Mouse (Mus musculus) gastrocnemius, postnatal 4 days (tissue): ENCODE results near the gene Pop5. TPM values are rescaled to one million over a fixed set of nuclear protein-coding genes. Genes with fewer than 3 reads are reported as not detected.

Experiments
- total RNA-seq, 2 experiments: library from RNA; stranded (reverse); gene quantifications; 2 replicates each; pipeline ENCODE4 v1.2.3; 2021

Gene Pop5
- total RNA-seq, 2 experiments from 2014 or later = 20.2 to 25.0 TPM

Other genes with a start within 250 kb of the Pop5 start
- 10 to 100 TPM; 61.2 to 64.0 TPM for gene Sppl3, start 224.7 kb upstream of the Pop5 start, total RNA-seq
- gene Gm10401, start 137.5 kb upstream of the Pop5 start, total RNA-seq = not detected
- gene Acads, start 116.5 kb upstream of the Pop5 start, total RNA-seq = 10 to 100 TPM; 74.6 to 78.1 TPM
- gene Unc119b, start 100.9 kb upstream of the Pop5 start, total RNA-seq = 10 to 100 TPM; 19.9 to 20.3 TPM
- 100 to 1,000 TPM; 198 to 217 TPM for gene Mlec, start 77.7 kb upstream of the Pop5 start, total RNA-seq
- gene Cabp1, start 41.5 kb upstream of the Pop5 start, total RNA-seq = 1 to 10 TPM; 4.2 to 5.1 TPM
- gene Rnf10, start 37.1 kb downstream of the Pop5 start, total RNA-seq = 100 to 1,000 TPM; 196 TPM
- gene Coq5, start 43.8 kb downstream of the Pop5 start, total RNA-seq = 10 to 100 TPM; 57.8 to 64.2 TPM
- gene Dynll1, start 65.2 kb downstream of the Pop5 start, total RNA-seq = 100 to 1,000 TPM; 314 to 330 TPM
- 10 to 100 TPM; 38.2 to 42.8 TPM for gene Srsf9, start 91.3 kb downstream of the Pop5 start, total RNA-seq
- gene Gatc, start 105.3 kb downstream of the Pop5 start, total RNA-seq = 10 to 100 TPM; 19.5 to 21.6 TPM
- gene Triap1, start 105.4 kb downstream of the Pop5 start, total RNA-seq = 10 to 100 TPM; 19.7 to 22.8 TPM
- gene Cox6a1, start 113.1 kb downstream of the Pop5 start, total RNA-seq = 100 to 1,000 TPM; 236 to 243 TPM
- 1 to 10 TPM; 6.2 to 6.5 TPM for gene Msi1, start 193.8 kb downstream of the Pop5 start, total RNA-seq
- gene Pla2g1b, start 230.4 kb downstream of the Pop5 start, total RNA-seq = not detected
- gene Sirt4, start 248.9 kb downstream of the Pop5 start, total RNA-seq = 10 to 100 TPM; 13.4 to 16.8 TPM